Mouse (Mus musculus): ENCODE data around the gene C1qa.

GRCm38 (mm10) chr4:136937344-136937743 lies 38.7 kb upstream of the C1qa start:
- TF ChIP-seq CTCF (IDR thresholded peaks at IDR 0.05; ENCODE audit: control insufficient read depth, insufficient read depth, insufficient replicate concordance, low read depth, low read length) (no peak), POLR2A (IDR thresholded peaks at IDR 0.05; ENCODE audit: control insufficient read depth, low read depth, low read length) (no peak)

Data from testis, adult 2 months (tissue).